Mouse (Mus musculus): Measurements from ENCODE around the gene Crybb3.
"Not testable (repeated sequence)": the region's sequence is repeated elsewhere in the genome, so short reads cannot be mapped to it uniquely, and the experiment has no call there.

Gene Crybb3

GRCm38 (mm10) chr5:113081439-113081838 lies at the start of gene Crybb3:
Crybb3 (minus strand) TSS chr5:113081584.
- ATAC-seq (ENCODE audit: low TSS enrichment) = no peak

GRCm38 (mm10) chr5:113128426-113128825 lies 47.0 kb upstream of the Crybb3 start:
- no peak for ATAC-seq (ENCODE audit: low TSS enrichment)

- peak; percentile 54; the same call in 1 of the 2 replicates for ATAC-seq (ENCODE audit: low TSS enrichment)
Observed at GRCm38 (mm10) chr5:113126476-113126875, 45.1 kb upstream of the Crybb3 start.

- no peak for ATAC-seq (ENCODE audit: low TSS enrichment)
Observed at GRCm38 (mm10) chr5:113123693-113124092, 42.3 kb upstream of the Crybb3 start.

GRCm38 (mm10) chr5:113122326-113123054 lies 41.1 kb upstream of the Crybb3 start:
- ATAC-seq (ENCODE audit: low TSS enrichment) = no peak

GRCm38 (mm10) chr5:113121591-113121875 lies 40.1 kb upstream of the Crybb3 start:
- no peak for ATAC-seq (ENCODE audit: low TSS enrichment)

GRCm38 (mm10) chr5:113120741-113121590 lies 39.6 kb upstream of the Crybb3 start:
- ATAC-seq (ENCODE audit: low TSS enrichment) = no peak

- ATAC-seq (ENCODE audit: low TSS enrichment) = peak; percentile 86
Observed at GRCm38 (mm10) chr5:113119861-113120465, 38.6 kb upstream of the Crybb3 start.

- no peak for ATAC-seq (ENCODE audit: low TSS enrichment)
Observed at GRCm38 (mm10) chr5:113119291-113119690, 37.9 kb upstream of the Crybb3 start.

GRCm38 (mm10) chr5:113118695-113119094 lies 37.3 kb upstream of the Crybb3 start:
- no peak for ATAC-seq (ENCODE audit: low TSS enrichment)

GRCm38 (mm10) chr5:113117361-113117760 lies 36.0 kb upstream of the Crybb3 start:
- ATAC-seq (ENCODE audit: low TSS enrichment) = no peak

GRCm38 (mm10) chr5:113115896-113116295 lies 34.5 kb upstream of the Crybb3 start:
- ATAC-seq (ENCODE audit: low TSS enrichment) = peak; percentile 14; the same call in 1 of the 2 replicates

GRCm38 (mm10) chr5:113114264-113115225 lies 33.2 kb upstream of the Crybb3 start:
- peak; percentile 70 for ATAC-seq (ENCODE audit: low TSS enrichment)

- no peak for ATAC-seq (ENCODE audit: low TSS enrichment)
Observed at GRCm38 (mm10) chr5:113113120-113113519, 31.7 kb upstream of the Crybb3 start.

GRCm38 (mm10) chr5:113111336-113111735 lies 30.0 kb upstream of the Crybb3 start:
- no peak for ATAC-seq (ENCODE audit: low TSS enrichment)

- no peak for ATAC-seq (ENCODE audit: low TSS enrichment)
Observed at GRCm38 (mm10) chr5:113110929-113111328, 29.5 kb upstream of the Crybb3 start.

- ATAC-seq (ENCODE audit: low TSS enrichment) = not testable (repeated sequence)
Observed at GRCm38 (mm10) chr5:113109651-113110050, 28.3 kb upstream of the Crybb3 start.

- peak; percentile 38 for ATAC-seq (ENCODE audit: low TSS enrichment)
Observed at GRCm38 (mm10) chr5:113108165-113108764, 26.9 kb upstream of the Crybb3 start.

GRCm38 (mm10) chr5:113107709-113108108 lies 26.3 kb upstream of the Crybb3 start:
- no peak for ATAC-seq (ENCODE audit: low TSS enrichment)

- no peak for ATAC-seq (ENCODE audit: low TSS enrichment)
Observed at GRCm38 (mm10) chr5:113106594-113106993, 25.2 kb upstream of the Crybb3 start.

GRCm38 (mm10) chr5:113105481-113105880 lies 24.1 kb upstream of the Crybb3 start:
- ATAC-seq (ENCODE audit: low TSS enrichment) = no peak
